Mouse (Mus musculus): ENCODE results near the gene Olfr294.

Olfr294 gene

GRCm38 (mm10) chr7:86616543-86616942 lies at the start of gene Olfr294:
TSS of gene Olfr294 (minus strand) at chr7:86616643.
- WGBS, result 53% methylated on average over 2 of the region's 2 CpGs

DNA sequence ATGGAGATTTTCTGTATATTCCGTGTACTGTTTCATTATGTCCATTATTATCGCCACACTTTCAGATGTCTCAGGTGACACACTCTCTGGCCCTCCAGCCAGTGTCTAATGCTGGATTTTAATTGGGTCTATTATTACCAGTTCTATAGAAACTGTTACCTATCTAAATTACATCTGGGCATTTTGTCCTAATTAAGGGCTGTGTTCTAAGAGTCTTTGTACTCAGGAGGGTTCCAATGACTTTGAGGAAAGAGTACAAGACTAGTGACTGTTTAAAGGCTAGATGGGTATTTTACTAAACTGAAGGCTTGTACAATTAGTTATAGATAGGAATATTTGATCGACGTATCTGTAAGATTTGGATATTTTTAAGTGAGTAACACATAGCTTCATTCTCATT lies 32.3 kb upstream of the Olfr294 start, which contains the start of gene Olfr293:
Olfr293 (plus strand) TSS at position 301 of the 400 bp plus-strand sequence.
- WGBS, result 93% methylated on average over 4 of the region's 4 CpGs

DNA sequence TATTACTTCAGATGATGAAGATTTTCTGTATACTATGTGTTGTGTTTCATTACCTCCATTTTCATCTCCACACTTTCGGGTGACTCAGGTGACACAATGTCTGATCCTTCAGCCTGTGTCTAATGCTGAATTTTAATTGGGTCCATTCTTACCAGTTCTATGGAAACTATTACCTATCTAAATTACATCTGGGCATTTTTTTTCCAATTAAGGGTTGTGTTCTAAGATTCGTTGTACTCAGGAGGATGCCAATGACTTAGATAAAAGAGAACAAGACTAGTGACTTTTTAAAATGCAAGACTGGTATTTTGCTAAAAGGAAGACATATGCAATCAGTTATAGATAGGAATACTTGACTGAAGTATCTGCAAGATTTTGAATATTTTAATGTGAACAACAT lies 32.9 kb downstream of the Olfr294 start, which contains the start of gene Olfr295:
Olfr295 (plus strand) TSS at position 301 of the 400 bp plus-strand sequence.
- WGBS, result 72% methylated on average over 2 of the region's 2 CpGs

Measured in cerebral cortex, adult 2 months (tissue).